Mouse (Mus musculus) layer of hippocampus, adult 2 months (tissue): ENCODE results near the gene Amer2. TPM values are rescaled to one million over a fixed set of nuclear protein-coding genes. Genes with fewer than 3 reads are reported as not detected.
A peak's percentile ranks its signal among the peaks of the same experiment; 100 is the strongest.

Experiments used
- DNase-seq, 2 experiments: peaks; one replicate each; pipeline ENCODE4 v3.0.0; 2022; ENCODE audit warnings: low spot score in 2 of 2
- H3K27ac ChIP-seq: fragments of 200-600 bp; 2 replicates; pipeline ENCODE4 v1.8.1; 2022
- H3K4me3 ChIP-seq: fragments of 200-600 bp; 2 replicates; pipeline ENCODE4 v1.8.1; 2022; ENCODE audit warnings: mild to moderate bottlenecking
- CTCF ChIP-seq: fragments of 200-600 bp; conservative IDR thresholded peaks from 2 replicates; pipeline ENCODE4 v1.8.1; 2022; ENCODE audit warnings: antibody characterized with exemption, mild to moderate bottlenecking, moderate library complexity
- total RNA-seq, 2 experiments: library from RNA; stranded (reverse); gene quantifications; 2 replicates each; pipeline ENCODE4 v1.2.3; 2021

The Amer2 gene
- total RNA-seq, 2 experiments from 2014 or later = 47.7 to 49.2 TPM

DNA sequence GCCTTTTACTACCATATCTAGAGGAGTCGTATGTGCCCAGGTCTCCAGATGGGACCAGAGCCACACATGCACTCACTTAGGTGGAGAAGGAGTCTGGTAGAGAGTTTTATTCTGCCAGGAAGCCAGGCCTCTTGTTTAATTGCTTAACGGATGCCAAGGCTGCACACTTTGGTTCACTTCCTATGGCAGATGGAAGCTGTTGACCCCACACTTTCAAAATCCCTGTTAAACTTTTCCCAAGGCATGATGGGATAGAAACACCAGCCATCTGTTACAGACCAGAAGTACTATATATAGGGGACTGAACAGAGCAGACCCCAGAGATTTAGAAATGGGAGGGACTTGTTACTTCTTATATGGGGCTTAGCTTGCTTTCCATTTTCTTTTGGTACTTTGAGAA lies 32.8 kb downstream of the Amer2 start:
- no peak for TF ChIP-seq CTCF
- no peak overlapping the region for H3K4me3 ChIP-seq
- no peak for DNase-seq
- H3K27ac ChIP-seq = no peak overlapping the region

DNA sequence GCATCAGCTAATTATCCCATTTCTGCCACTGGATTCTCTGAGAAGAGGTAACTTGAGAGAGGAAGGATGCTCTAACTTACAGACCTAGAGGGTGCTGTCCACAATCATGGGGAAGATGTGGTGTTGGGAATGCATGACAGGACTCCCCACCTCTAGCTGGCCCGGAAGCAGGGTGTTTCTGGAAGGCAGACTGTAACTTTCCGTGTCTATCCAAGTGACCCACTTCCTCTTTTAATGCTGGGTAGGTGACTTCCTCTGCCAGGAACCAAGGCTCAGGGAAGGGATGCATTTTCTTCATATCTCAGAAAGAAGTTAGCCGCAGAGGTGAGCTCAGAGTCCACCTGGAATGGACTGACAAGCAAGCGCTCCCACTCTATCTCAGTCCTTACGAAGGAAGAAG lies 33.5 kb downstream of the Amer2 start:
- DNase-seq = no peak
- no peak for TF ChIP-seq CTCF
- Histone ChIP-seq H3K4me3 (no peak overlapping the region), H3K27ac (no peak overlapping the region)

DNA sequence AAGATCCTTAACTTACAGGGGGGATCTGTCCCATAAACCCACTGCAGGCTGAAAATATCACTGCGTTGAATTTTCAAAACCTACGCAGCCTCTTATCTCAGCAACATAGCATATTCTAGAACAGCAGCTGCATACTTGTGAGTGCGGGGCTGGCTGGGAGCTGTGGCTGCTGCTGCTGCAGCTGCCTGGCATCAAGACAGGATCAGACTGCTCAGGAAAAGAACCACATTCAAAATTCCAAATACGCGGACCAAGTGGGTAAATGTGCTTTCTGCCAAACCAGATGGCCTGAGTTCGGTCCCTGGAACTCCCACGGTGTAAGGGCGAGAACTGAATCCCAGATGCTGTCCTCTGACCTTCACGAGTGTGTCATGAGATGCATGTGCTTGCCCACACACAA lies 34.3 kb downstream of the Amer2 start:
- no peak for DNase-seq

DNA sequence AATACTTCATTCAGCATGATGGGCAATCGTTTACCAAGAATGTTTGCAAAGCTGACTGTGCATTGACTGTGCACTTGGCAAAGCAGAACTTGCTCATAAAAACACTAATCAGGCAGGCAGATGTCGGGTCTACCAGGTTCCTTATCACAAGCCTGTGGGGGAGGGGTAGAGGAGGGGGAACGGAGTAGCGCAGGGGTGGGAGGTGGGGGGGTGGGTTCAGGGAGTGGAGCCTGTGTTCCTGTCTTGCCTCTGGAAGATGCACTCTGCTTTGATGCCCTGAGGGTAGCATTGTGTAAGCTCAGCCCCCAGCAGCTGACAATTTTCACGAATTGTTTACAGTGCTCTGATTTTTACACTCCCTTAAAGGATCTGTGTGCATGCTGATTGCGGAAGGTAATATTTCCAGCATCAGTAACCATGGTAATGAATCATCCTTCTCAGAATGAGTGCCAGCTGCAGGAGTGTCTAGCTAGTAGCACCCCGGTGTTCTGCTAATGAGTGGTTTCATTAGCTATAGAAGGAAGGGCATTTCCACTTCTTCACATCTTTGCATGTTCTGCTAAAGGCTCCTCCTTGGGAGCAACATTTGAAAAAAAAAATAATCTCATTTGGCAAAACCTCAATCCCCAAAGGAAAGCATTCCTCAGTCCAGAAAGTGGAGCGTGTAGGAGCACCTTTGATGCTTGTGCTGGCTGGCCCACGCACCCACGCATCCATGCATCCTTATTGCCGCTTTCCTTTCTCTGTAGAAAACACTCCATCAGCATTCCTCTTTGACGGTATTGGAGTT lies 36.8 kb downstream of the Amer2 start:
- peak overlapping the region; percentile 26 for H3K4me3 ChIP-seq
- peak; percentile 23 to 61 for DNase-seq
- TF ChIP-seq CTCF = no peak
- peak overlapping the region; percentile 67 for H3K27ac ChIP-seq

More for the DNA sequence above, 34.3 kb downstream of the Amer2 start:
- Histone ChIP-seq H3K4me3 (no peak overlapping the region), H3K27ac (peak overlapping the region; percentile 2; the same call in 1 of the 2 replicates)
- TF ChIP-seq CTCF = no peak

DNA sequence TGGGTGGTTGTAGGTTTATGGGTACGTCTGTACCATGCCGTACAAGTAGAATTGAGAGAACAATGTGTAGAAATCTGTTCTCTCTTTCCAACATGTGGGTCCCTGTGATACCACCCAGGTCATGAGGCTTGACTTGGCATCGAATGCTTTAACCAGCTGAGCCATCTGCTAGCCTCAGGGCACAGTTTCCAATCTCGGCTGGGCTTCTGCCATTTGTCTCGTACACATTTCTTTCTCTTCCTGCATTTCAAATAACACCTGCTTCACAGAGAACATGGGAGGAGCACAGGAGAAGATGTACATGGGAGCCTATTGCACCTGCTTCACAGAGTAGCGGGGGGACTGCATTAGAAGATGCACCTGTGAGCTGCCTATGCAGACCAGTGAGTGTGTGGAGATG lies 38.2 kb downstream of the Amer2 start:
- DNase-seq = no peak
- Histone ChIP-seq H3K27ac (peak overlapping the region; percentile 67; the same call in 1 of the 2 replicates), H3K4me3 (no peak overlapping the region)
- TF ChIP-seq CTCF = no peak

DNA sequence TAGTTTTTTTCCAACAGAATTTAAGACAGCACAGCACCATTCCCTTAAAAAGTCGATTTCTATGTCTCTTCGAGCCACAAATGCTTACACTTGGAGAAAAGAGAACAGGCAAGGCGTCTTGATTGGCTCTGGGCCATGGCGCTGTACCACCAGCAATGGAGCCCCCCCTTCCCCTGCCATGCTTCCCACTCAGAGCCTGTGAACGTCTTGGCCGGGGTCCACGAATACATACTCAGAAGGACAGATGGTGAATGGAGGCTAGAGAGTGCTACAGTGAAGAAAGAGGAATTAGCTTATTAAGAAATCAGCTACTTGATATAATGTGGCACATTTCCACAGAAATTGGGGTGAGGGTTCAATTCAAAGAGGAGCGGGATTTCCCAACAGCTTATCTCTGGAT lies 41.6 kb downstream of the Amer2 start:
- Histone ChIP-seq H3K4me3 (no peak overlapping the region), H3K27ac (peak overlapping the region; percentile 66)
- DNase-seq = peak; percentile 73 to 91
- TF ChIP-seq CTCF = no peak

DNA sequence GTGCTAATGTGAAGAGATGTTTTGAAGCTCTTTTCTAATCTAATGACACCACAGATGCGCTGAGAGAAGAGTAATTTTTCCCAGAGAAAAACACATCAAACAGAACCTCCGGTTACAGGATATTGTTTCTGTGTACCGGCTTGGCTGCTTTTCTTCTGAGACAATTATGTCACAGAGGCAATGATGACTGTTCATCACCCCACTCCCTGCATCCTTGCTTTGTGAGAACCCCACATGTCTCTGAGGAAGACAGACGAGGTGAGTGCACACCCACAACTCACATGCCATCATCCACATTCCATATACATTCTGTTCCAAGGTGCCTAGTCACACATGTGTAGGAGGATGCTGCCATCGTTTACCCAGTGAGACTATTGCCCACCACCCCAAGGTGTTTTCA lies 44.9 kb downstream of the Amer2 start:
- DNase-seq = no peak
- Histone ChIP-seq H3K4me3 (no peak overlapping the region), H3K27ac (no peak overlapping the region)
- no peak for TF ChIP-seq CTCF

DNA sequence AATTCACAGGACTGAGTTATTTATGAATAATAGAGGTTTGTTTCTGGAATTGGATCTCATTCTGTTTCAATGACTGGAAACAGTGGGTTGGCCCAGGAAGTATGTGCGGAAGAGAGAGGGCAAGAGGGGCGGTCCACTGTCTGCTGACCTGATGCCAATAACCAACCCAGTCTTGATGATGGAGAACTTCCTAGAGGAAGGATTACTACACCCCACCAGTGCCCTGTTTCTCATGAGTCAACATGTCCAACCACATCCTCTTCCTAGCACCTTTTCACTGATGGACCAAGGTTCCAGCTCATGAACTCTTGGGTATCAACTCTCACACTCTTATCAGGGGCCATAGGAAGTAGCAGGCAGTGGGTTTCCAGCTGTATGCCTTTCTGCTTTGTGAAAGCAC lies 49.9 kb downstream of the Amer2 start:
- Histone ChIP-seq H3K27ac (no peak overlapping the region), H3K4me3 (no peak overlapping the region)
- no peak for TF ChIP-seq CTCF
- no peak for DNase-seq

DNA sequence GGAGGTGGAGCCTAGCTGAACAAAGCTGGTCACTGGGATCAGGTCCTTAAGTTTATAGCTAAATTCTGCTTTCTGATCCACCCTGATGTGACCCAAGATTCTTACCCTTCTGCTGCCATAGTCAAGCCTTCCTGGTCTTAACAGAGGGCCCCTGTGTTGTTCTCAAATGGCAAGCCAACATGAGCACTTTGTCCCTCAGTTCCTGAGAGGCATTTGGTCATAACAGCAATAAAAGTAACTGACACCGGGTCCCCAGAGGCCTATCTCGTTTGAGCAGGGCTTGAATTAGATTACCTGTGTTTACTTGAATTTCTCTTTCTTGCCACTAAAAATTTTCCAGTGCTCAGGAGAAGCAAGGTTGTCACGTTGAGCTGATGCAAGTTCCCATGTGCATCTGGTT lies 51.1 kb downstream of the Amer2 start:
- Histone ChIP-seq H3K4me3 (no peak overlapping the region), H3K27ac (no peak overlapping the region)
- no peak for TF ChIP-seq CTCF
- DNase-seq = no peak

DNA sequence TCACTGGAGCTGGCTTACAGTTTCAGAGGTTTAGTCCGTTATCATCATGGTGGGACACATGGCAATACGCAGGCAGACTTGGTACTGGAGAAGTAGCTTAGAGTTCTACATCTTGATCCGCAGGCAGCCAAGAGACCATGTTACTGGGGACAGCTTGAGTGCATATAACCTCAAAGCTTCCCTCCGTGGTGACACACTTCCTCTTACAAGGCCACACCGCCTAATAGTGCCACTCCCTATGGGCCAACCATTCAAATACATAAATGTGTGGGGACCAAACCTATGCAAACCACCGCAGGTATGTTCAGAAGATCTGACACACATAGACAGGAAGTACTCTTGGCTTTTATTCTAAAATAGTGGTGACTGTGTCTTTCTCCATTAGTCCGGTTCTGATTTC lies 52.5 kb downstream of the Amer2 start:
- Histone ChIP-seq H3K27ac (no peak overlapping the region), H3K4me3 (no peak overlapping the region)
- TF ChIP-seq CTCF = no peak
- no peak for DNase-seq

DNA sequence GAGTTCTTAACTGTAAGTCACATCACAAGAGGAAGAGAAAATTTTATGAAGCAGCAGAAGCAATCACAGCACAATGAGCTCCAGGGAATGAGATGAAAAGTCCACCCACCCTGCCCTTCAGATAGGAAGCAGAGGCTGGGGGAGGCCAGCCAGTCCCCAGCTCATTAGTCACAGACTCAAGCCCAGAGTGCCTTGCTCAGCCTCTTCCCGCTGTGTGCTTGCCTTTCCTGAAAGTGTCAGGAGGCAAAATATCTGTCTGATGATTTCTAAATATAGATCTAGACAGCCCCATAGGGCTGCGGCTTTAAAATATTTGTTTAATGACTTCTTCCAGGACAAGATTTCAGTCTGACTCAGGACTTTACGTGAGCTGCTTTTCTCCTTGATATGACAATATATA lies 54.8 kb downstream of the Amer2 start:
- no peak for DNase-seq
- no peak for TF ChIP-seq CTCF
- no peak overlapping the region for H3K4me3 ChIP-seq
- no peak overlapping the region for H3K27ac ChIP-seq

DNA sequence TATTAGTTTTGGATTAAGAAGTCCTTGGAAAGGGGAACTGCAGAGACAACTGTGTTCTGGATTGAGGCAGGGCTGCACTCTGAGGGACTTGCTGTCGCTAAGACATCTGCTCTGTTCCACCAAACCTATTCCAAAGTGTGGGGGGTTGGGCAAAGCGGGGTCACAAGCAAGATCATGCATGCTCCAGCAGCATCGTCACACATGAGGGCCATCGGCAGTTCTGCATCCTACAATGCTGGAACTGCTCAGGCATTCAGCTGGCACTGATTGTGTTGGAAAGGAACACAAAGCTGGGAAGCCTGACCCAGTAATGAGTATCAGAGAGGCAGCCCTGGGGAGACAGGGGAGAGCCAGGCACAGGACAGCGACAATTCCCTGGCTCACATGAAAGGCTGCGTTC lies 56.5 kb downstream of the Amer2 start:
- DNase-seq = no peak
- TF ChIP-seq CTCF = no peak
- H3K27ac ChIP-seq = no peak overlapping the region
- no peak overlapping the region for H3K4me3 ChIP-seq

DNA sequence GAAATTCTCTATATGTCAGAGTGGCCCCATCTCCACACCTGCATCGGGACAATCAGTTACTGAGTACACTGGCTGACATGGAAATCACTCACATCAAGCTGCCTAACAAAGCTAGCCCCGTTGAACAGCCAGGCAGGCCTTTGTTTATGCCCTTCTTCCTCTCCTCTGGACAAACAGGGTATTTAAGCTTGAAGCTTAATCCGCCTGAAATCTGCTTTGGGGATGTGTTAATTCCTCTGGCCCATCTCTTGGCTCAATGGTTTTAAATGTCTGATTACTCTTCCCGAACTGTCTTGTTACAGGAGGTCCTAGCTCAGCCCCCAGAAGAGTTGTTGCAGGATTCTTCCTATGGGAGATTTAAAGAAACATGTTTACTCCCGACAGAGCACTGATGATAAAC lies 58.5 kb downstream of the Amer2 start:
- no peak for TF ChIP-seq CTCF
- no peak for DNase-seq
- H3K4me3 ChIP-seq = no peak overlapping the region
- H3K27ac ChIP-seq = no peak overlapping the region

DNA sequence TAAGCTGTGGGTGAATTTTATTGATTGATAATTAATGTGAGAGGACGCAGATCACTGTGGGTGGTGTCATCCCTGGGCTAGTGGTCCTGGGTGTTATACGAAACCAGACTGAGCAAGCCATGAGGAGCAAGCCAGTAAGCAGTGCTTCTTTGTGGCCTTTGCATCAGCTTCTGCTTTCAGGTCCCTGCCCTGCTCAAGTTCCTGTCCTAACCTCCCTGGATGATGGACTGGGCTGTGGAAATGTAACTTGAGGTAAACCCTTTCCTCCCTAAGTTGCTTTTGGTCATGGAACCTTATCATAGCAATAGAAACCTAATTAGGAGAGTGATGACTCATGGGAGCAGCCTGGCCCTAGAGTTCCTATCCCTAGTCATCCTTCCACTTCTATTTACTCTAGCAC lies 59.1 kb downstream of the Amer2 start:
- Histone ChIP-seq H3K27ac (no peak overlapping the region), H3K4me3 (no peak overlapping the region)
- no peak for DNase-seq
- TF ChIP-seq CTCF = no peak
